Mouse (Mus musculus) liver, embryonic 16.5 days (tissue): Measurements from ENCODE around the gene Rnd2. TPM values are rescaled to one million over a fixed set of nuclear protein-coding genes. Genes with fewer than 3 reads are reported as not detected.
A peak's percentile ranks its signal among the peaks of the same experiment; 100 is the strongest.

Experiments
- ATAC-seq: fragments of 200-750 bp; cut with Nextera tagmentation; 2 replicates; pipeline ENCODE4 v1.8.0; 2017; ENCODE audit warnings: low read depth, mild to moderate bottlenecking, moderate number of reproducible peaks, moderate library complexity
- H3K27ac ChIP-seq: fragments of 300-500 bp; sonication (generic); 2 replicates; pipeline ENCODE4 v1.5.1; 2014; ENCODE audit warnings: mild to moderate bottlenecking, low read length
- H3K27me3 ChIP-seq: fragments of 300-500 bp; sonication (generic); 2 replicates; pipeline ENCODE4 v1.6.1; 2014; ENCODE audit warnings: low read depth, low read length, mixed read lengths; ENCODE audit not compliant: control insufficient read depth, insufficient read depth
- H3K36me3 ChIP-seq: fragments of 300-500 bp; sonication (generic); 2 replicates; pipeline ENCODE4 v1.6.1; 2014; ENCODE audit warnings: mild to moderate bottlenecking; ENCODE audit not compliant: control insufficient read depth, insufficient read depth
- H3K4me1 ChIP-seq: fragments of 300-500 bp; sonication (generic); 2 replicates; pipeline ENCODE4 v1.6.1; 2014; ENCODE audit warnings: low read depth, low read length, mixed read lengths; ENCODE audit not compliant: control insufficient read depth
- H3K4me2 ChIP-seq: fragments of 300-500 bp; sonication (generic); 2 replicates; pipeline ENCODE4 v1.6.1; 2014; ENCODE audit warnings: low read depth, low read length, mixed read lengths
- H3K4me3 ChIP-seq: fragments of 300-500 bp; sonication (generic); 2 replicates; pipeline ENCODE4 v1.5.1; 2014; ENCODE audit warnings: low read depth, mild to moderate bottlenecking, low read length
- H3K9ac ChIP-seq: fragments of 300-500 bp; sonication (generic); 2 replicates; pipeline ENCODE4 v1.6.1; 2014; ENCODE audit warnings: low read depth, low read length
- H3K9me3 ChIP-seq: fragments of 300-500 bp; sonication (generic); replicated peaks from 2 replicates; pipeline ENCODE4 v1.6.1; 2016; ENCODE audit warnings: low read length; ENCODE audit not compliant: control insufficient read depth
- WGBS: fragments of 180-500 bp; shearing (Covaris S2); extraction: QIAGEN DNeasy Blood & Tissue Kit; methylation state at CpG from one replicate; pipeline ENCODE4 v1.1.7; 2014; ENCODE audit not compliant: insufficient replicate concordance; 5-methylcytosine and 5-hydroxymethylcytosine counted together
- polyA plus RNA-seq: library from polyadenylated mRNA; unstranded; fragments of >200 nt; fragmentation: Nextera tagmentation; extraction: Ambion mirVana; gene quantifications from 2 replicates; pipeline ENCODE4 v1.2.1, GENCODE M21; 2015

Gene Rnd2
- polyA plus RNA-seq, 1 experiment from 2014 or later, result 1.7 TPM

GRCm38 (mm10) chr11:101480912-101481311 is 16.1 kb downstream of the Rnd2 start:
- ATAC-seq, result no peak
- Histone ChIP-seq H3K9ac (no peak overlapping the region), H3K4me3 (no peak overlapping the region), H3K4me1 (peaks cover 26% of the 10 kb centered on the region), H3K9me3 (no peaks in the 10 kb centered on the region), H3K27me3 (no peaks in the 10 kb centered on the region), H3K36me3 (no peaks in the 10 kb centered on the region), H3K27ac (no peak overlapping the region), H3K4me2 (no peak overlapping the region)
- 33% methylated on average over 6 of the region's 6 CpGs for WGBS

DNA sequence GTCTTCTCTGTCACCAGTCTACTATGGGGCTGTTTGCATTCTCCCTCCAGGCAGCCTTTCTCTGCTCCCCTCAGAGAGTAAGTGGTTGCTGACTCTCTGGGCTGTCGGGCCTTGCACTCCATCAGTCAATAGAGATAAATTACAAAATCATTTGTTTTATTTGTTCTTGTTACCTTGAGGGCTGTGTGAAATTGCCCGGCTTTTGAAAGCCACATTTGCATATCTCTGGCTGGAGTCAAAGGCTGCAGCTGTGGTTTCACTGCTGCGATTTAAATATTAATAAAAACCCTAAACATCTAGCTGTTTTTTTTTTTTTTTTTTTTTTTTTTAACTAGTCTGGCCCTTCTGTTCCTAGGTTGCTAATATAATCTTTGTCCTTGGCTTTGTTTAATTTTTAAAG is 19.0 kb downstream of the Rnd2 start:
- Histone ChIP-seq H3K27me3 (no peaks in the 10 kb centered on the region), H3K27ac (no peak overlapping the region), H3K4me3 (no peak overlapping the region), H3K36me3 (peaks cover 9% of the 10 kb centered on the region; the same call in 1 of the 2 replicates), H3K4me2 (no peak overlapping the region), H3K9ac (no peak overlapping the region), H3K9me3 (no peaks in the 10 kb centered on the region), H3K4me1 (peaks cover 32% of the 10 kb centered on the region)
- WGBS, result 27% methylated on average over 3 of the region's 3 CpGs
- no peak for ATAC-seq

GRCm38 (mm10) chr11:101484245-101484644 is 19.4 kb downstream of the Rnd2 start:
- peak overlapping the region; percentile 18; the same call in 1 of the 2 replicates for H3K4me2 ChIP-seq
- peaks cover 32% of the 10 kb centered on the region for H3K4me1 ChIP-seq
- H3K27me3 ChIP-seq, result no peaks in the 10 kb centered on the region
- H3K36me3 ChIP-seq, result peaks cover 9% of the 10 kb centered on the region; the same call in 1 of the 2 replicates
- no peak overlapping the region for H3K4me3 ChIP-seq
- no peaks in the 10 kb centered on the region for H3K9me3 ChIP-seq
- H3K9ac ChIP-seq, result no peak overlapping the region
- 0 out of 2 replicates have a peak overlapping the region, but pooled peaks have one; percentile 4 for H3K27ac ChIP-seq
- ATAC-seq, result peak; percentile 31; the same call in 1 of the 2 replicates
- 30% methylated on average over 6 of the region's 6 CpGs for WGBS

DNA sequence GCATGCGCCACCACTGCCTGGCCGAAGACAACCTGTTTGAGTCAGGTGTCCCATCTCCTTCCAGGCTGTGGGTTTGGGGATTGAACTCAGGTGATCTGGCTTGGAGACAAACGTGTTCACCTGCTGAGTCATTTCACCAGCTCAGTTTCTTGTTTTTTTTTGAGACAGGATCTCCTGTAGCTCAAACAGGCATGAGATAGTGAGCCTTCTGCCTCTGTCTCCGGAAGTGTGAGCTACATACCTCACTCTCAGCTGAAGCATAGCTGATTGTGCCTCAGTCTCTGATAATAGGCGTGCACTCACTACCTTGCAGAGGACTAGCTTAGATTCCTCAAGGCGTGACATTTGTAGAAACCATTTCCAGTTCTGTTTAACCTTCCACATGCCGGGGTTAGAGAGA is 20.0 kb downstream of the Rnd2 start:
- Histone ChIP-seq H3K27me3 (no peaks in the 10 kb centered on the region), H3K4me1 (peaks cover 32% of the 10 kb centered on the region), H3K36me3 (peaks cover 15% of the 10 kb centered on the region; the same call in 1 of the 2 replicates), H3K9me3 (no peaks in the 10 kb centered on the region), H3K4me2 (no peak overlapping the region), H3K9ac (no peak overlapping the region), H3K4me3 (no peak overlapping the region), H3K27ac (0 out of 2 replicates have a peak overlapping the region, but pooled peaks have one; percentile 4)
- WGBS, result 36% methylated on average over 7 of the region's 7 CpGs
- ATAC-seq, result no peak

GRCm38 (mm10) chr11:101485509-101486028 is 20.8 kb downstream of the Rnd2 start:
- peak overlapping the region; percentile 44 for H3K4me2 ChIP-seq
- H3K9ac ChIP-seq, result peak overlapping the region; percentile 7; the same call in 1 of the 2 replicates
- 7% methylated on average over 6 of the region's 6 CpGs for WGBS
- no peaks in the 10 kb centered on the region for H3K27me3 ChIP-seq
- peak overlapping the region; percentile 62 for H3K27ac ChIP-seq
- no peaks in the 10 kb centered on the region for H3K9me3 ChIP-seq
- H3K4me3 ChIP-seq, result no peak overlapping the region
- peaks cover 19% of the 10 kb centered on the region; the same call in 1 of the 2 replicates for H3K36me3 ChIP-seq
- H3K4me1 ChIP-seq, result peaks cover 32% of the 10 kb centered on the region
- peak; percentile 89 for ATAC-seq

GRCm38 (mm10) chr11:101486126-101486525 is 21.3 kb downstream of the Rnd2 start:
- no peak for ATAC-seq
- H3K36me3 ChIP-seq, result peaks cover 19% of the 10 kb centered on the region; the same call in 1 of the 2 replicates
- peaks cover 30% of the 10 kb centered on the region for H3K4me1 ChIP-seq
- no peaks in the 10 kb centered on the region for H3K27me3 ChIP-seq
- H3K9ac ChIP-seq, result no peak overlapping the region
- H3K4me2 ChIP-seq, result peak overlapping the region; percentile 44; the same call in 1 of the 2 replicates
- no peaks in the 10 kb centered on the region for H3K9me3 ChIP-seq
- H3K4me3 ChIP-seq, result no peak overlapping the region
- WGBS, result 26% methylated on average over 6 of the region's 6 CpGs
- no peak overlapping the region for H3K27ac ChIP-seq

- Histone ChIP-seq H3K27me3 (no peaks in the 10 kb centered on the region), H3K27ac (no peak overlapping the region), H3K36me3 (peaks cover 57% of the 10 kb centered on the region), H3K4me2 (no peak overlapping the region), H3K4me1 (no peaks in the 10 kb centered on the region), H3K4me3 (no peak overlapping the region), H3K9me3 (no peaks in the 10 kb centered on the region), H3K9ac (no peak overlapping the region)
- ATAC-seq, result no peak
- 86% methylated on average over 5 of the region's 5 CpGs for WGBS
Measured at GRCm38 (mm10) chr11:101506269-101506780, 41.5 kb downstream of the Rnd2 start.

DNA sequence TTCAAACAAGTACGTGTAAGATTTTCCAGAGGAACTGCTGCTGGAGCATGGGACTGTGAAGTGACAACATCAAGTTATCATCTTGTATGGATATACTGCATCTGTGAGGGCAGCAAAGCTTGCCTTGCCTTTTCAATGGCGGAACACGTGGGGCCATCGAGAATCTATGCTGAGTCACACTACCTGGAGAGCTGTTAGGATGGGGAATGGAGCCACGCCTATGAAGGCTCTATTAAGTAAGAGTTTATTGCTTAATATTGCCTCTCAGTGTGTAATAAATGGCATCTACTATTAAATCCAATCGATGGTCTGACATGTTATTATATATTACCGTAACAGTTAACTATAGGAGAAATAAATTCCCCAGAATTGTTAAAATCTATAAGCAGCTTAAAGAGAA is 42.3 kb downstream of the Rnd2 start:
- Histone ChIP-seq H3K9ac (no peak overlapping the region), H3K4me1 (no peaks in the 10 kb centered on the region), H3K4me2 (no peak overlapping the region), H3K27me3 (no peaks in the 10 kb centered on the region), H3K9me3 (no peaks in the 10 kb centered on the region), H3K36me3 (peaks cover 54% of the 10 kb centered on the region), H3K4me3 (no peak overlapping the region), H3K27ac (no peak overlapping the region)
- 83% methylated on average over 7 of the region's 7 CpGs for WGBS
- no peak for ATAC-seq

GRCm38 (mm10) chr11:101518937-101519336 is 54.1 kb downstream of the Rnd2 start:
- Histone ChIP-seq H3K4me2 (no peak overlapping the region), H3K4me3 (no peak overlapping the region), H3K36me3 (peaks cover 32% of the 10 kb centered on the region), H3K27me3 (no peaks in the 10 kb centered on the region), H3K27ac (peak overlapping the region; percentile 48), H3K9me3 (no peaks in the 10 kb centered on the region), H3K4me1 (no peaks in the 10 kb centered on the region; the same call in 1 of the 2 replicates), H3K9ac (no peak overlapping the region)
- no peak for ATAC-seq
- 81% methylated on average over 5 of the region's 5 CpGs for WGBS
